Mouse (Mus musculus) spleen, adult 12 weeks (tissue): ENCODE measurements around the gene Hscb.

ENCODE experiments used
- DNase-seq: peaks from one replicate; pipeline ENCODE4 v3.0.0; 2022; ENCODE audit warnings: low spot score

The Hscb gene

DNA sequence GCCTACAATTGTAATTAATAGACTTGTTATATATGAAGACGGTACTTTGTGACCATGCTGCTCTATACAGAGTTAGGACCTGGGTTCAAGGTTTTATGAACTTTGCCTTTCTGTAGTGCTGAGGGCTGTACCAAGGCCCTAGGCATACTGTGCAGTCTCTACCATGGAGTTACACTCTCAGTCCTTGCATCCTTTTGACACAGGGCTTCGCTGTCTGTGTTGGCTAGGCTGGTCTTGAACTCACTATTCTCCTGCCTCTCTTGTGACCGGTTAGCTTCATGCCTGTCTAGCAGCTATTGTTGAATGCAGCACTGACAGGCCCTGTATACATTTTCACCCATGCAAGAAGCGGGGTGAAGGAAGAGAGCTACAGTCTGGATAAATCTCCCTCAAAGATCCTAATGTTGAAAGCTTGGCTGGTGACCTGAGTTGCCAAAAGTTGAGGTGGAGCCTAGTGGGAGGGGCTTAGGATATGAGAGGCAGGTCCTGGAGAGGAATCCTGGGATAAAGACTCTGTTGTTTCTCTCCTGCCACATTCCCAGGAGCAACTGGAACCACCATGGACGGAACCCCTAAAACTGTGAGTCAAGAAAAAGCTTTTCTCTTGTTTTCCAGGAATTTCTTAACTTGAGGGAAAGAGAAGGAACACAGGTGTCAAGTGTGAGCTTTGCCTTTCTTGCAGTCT is 8.4 kb downstream of the Hscb start:
- no peak for DNase-seq

DNA sequence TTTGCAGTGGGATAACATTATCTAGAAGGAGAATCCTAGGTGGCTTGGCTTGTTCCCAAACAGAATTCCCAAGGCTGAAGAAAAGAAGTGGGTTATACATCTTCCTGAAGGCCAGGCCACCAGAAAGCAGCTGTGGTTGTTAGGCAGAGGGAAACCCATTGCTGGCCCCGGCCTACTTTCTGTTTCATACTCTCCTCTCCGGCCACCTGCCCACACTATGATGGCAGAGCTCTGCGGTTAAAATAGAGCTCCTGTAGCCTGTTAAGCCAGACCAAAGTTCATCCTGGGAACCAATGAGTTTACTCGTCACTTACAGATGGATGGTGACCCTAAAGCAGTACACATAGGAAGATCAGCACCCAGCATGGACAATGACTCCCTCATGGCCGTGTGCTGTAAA is 12.0 kb downstream of the Hscb start:
- no peak for DNase-seq

DNA sequence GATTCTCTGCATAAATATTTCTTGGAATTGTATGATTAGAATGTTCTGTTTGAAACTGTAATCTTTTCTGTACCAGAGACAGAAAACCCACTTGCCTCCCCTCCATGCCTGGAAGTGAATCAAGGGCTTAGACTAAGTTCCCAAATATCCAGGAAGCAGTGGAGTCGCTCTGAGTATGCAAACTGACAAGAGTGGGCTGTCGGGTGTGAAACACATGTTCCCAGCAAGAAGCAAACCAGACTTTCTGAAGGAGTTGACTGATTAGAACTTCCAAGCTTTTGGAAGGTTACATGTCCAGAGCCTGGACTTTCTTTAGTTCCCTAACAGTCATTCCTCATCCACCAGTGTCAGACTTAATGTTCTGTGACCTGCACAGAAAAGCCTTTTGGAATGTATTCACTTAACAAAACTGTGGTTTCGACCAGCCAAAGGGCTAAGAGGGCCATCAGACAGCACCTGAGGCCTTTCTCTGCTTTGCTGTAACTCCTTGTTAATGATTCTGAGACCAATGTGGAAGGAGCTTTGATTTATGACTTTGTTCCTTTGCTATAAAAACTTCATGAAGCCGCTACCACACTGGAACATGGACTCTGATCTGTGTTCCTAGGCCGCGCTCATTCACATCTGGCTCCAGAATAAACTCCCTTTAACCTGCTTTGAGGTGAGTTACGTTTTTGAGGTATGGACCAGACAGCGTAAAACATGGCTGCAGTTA is 12.6 kb downstream of the Hscb start:
- no peak for DNase-seq

DNA sequence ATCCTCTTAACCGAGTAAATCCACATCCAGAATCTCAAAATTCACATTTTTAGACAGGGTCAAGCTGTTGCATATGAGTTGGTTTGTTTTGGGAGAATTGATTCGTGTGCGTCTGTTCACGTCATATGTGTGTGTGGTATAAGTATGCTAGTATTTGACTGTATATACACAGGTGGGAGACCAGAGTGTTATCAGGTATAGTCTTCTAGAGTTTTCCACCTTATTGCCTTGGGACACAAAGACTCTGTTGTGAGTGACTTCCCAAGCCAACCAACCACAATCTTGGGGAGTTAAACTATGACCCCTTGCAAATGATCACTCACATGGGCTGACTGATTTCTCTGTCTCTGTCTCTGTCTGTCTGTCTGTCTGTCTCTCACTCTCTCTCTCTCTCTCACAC is 15.2 kb downstream of the Hscb start:
- DNase-seq = no peak

DNA sequence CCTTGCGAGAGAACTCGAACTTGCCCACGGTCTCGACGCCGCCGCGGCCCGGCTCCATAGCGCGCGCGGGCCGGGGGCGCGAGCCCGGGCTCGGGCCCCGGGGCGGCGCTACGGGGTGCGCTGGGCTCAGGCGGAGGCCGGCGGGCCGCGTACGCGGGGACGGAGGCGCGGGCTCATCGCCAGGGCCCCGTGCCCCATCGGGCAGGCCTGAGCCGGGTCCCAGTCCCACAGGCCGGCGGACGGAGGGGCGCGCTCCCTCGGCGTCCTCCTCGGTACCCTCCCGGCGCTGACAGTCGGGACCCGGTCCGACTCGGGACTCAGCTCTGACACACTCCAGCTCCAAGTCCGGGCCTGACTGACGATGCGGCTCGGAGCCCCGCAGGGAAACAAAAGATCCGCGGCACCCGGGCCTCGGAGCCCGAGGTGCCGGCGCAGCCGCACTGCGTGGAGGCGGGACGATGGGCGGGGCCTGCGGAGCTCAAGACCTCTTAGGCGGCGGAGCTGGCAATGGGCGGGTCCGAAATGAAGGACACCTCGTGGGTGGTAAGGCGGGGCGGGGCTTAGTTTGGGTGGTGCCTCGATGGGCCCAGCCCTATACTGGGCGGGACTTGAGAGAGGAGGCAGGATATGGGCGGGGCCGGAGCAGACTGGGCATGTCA is 29.8 kb downstream of the Hscb start, which contains the start of gene Ulk1:
TSS of gene Ulk1 (minus strand) at position 431 of the 659 bp plus-strand sequence.
- peak; percentile 98 for DNase-seq

GRCm38 (mm10) chr5:110808821-110809666 is 30.5 kb downstream of the Hscb start:
- DNase-seq = peak; percentile 30

GRCm38 (mm10) chr5:110808061-110808631 is 31.4 kb downstream of the Hscb start:
- DNase-seq = peak; percentile 83

- DNase-seq = no peak
Observed at GRCm38 (mm10) chr5:110807453-110807852, 32.1 kb downstream of the Hscb start.

DNA sequence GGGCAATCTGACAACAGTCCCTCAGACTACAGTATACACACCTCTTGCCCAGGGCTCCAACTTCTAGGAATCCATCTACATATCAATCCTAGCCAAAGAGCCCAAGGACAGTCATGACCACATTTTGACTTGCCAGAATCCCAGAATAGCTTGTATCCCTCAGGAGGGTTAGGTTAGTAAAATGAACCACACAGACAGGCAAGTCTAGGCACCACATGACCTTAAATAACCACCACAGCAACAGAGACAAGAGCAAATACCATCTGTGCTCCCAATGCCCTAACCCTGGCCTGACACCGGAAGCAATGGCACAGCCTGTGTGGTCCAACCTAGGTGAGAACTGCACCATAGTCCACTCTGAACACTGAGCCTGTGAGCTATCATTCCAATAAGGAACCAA is 32.9 kb downstream of the Hscb start:
- no peak for DNase-seq

DNA sequence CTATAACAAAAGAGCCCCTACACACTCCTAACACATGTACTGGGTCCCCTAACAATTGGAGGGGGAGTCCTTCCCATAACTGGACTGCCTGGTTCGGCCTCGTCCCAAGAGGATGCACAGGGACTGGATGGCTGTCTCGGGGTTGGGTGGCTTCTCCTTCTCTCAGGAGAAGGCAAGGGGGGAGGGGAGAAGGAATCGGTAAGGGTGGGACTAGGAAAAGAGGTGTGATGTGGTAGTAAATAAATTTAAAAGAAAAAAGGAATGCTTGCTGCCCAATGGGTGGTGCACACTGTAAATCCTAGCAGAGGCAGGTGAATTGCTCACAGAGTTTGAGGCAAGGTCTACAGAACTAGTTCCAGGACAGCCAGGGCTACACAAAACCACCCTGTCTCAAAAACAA is 33.4 kb downstream of the Hscb start:
- DNase-seq = no peak

DNA sequence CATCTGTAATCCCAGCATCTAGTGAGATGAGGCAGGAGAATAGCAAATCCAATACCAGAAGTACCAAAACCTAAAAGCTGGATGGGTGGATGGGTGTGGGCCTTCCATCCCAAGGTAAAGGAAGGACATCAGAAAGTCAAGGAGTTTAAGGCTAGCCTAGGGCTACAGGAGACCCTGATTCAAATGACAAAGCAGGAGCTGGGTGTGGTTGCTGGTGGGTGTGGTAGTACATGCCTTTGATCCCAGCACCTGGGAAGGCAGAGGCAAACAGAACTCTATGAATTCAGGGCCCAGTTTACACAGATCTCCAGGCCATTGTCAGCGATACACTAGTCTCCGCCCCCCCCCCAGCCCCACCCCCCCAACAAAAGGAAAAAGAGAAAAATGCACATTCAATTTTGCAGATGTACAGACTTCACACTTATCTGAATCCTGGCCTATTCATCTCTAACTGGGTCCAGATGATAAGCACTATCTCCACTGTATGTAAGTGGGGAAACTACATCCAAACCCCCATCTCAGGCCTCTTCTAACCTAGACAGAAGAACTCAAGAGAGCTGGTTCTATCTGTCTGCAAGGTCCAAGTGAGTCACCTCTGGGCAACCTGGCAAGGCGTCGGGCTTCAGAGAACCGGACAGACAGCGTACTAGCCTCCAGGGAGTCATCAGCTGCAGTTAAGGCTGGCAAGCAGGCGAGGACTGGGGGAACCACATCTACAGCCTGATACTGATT is 35.4 kb downstream of the Hscb start:
- no peak for DNase-seq

GRCm38 (mm10) chr5:110802809-110803208 is 36.8 kb downstream of the Hscb start:
- DNase-seq = no peak

DNA sequence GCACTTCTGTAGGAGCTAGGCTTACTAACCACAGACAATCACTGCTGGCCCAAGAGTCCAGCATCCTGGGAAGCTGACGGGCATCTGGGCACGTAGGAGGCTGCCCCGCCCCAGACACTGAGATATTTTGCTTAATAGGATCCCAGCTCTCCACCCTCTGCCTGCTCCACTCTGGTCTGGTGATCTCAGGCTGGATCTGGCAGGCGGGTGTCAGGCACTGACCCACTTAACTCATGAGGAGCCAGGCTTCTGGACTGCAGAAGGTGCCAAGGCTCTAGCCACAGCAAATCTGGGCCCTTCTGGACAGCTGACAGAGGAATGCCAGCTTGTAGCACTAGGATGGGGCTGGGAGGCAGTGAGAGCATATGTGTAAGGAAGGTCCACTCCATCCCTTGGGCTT is 37.4 kb downstream of the Hscb start:
- DNase-seq = no peak

GRCm38 (mm10) chr5:110801036-110801624 is 38.4 kb downstream of the Hscb start:
- no peak for DNase-seq

- no peak for DNase-seq
Observed at GRCm38 (mm10) chr5:110797696-110798095, 41.9 kb downstream of the Hscb start.

DNA sequence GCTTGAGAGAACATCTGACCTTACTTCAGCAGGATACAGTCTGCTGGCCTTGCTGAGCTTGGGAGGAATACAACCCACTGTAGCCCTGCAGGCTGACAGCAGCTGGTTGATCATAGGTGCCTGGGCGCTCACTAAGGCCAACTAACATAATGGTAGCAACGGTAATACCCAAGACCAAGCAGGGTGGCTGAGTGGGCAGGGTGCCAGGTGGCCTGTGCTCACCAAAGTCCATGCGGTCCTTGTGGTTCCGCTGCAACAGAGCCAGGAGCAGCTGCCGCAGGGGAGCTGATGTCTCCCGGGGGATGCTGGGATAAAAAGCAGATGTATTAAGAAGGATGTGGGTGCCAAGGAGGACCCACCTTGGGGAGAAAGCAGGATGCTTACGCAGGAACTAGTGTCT is 45.2 kb downstream of the Hscb start:
- DNase-seq = no peak

GRCm38 (mm10) chr5:110788684-110789083 is 50.9 kb downstream of the Hscb start:
- peak; percentile 29 for DNase-seq

DNA sequence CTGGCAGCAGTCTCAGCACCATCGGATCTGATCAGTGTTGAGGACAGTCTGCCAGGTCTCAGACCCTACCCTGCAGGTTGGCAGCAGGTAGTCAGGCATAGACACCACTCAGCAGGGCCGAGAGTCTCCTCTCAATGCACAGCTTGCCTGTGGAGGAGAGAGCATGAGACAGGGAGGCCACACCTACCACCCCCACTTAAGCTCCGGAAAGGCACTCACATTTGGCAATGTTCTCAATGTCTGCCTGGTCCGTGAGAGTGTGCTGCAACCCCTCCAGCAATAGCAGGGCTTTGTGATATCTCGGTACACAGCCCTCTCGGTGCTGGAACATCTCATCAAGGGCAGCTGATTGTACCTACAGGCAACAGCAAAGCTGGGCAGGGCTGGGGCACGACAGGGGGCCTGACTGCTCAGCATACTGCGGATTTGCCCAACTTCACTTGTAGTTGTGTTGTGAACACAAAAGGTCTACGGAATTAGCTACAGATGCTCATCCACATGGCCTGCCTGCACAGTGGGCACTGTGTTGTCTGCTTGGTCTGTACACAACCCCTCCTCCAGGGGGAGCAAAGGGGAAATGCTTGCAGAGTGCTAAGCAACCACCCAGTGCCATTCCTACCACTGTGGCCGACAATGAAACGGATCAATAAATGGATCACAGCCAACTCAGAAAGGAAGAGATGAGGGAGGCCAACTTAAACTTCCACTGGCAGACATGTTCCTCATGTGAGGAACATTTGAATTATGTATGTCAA is 53.3 kb downstream of the Hscb start:
- no peak for DNase-seq

- no peak for DNase-seq
Observed at GRCm38 (mm10) chr5:110783150-110783549, 56.4 kb downstream of the Hscb start.
